Comparison of ENCODE assay signal across 8 mouse cellular contexts in the genomic region with DNA sequence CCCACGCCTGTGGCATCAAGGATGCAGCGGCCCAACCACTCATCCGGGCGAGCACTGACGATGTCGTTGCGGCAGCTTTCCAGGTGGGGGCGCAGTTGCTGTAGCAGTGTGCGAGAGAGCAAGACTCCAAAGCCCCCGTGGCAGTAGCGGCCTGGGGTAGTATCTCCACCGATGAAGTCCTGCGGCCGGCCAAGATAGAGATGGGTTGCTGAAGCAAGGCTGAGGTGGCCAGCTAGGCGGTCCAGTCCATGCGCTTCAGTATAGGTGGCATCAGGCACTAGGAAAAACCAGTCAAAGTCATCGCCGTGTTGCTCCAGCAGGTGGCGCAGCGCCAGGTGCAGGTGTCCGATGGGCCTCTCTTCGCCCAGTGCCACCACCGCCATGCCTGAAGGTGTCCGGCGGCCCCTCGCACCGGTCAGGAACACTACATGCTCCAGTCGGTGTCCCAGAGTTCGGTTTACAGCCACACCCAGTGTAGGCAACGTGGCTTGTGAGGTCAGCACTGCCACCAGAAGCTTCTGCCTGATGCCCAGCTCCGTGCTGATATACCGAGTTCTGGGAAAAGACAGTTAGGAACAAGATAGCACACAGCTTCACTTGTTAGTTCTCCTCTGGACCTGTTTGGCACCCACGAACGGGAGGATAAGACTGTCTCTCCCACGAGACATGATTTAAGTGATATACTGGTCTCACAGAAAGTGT. TPM values are rescaled to one million over a fixed set of nuclear protein-coding genes. Genes with fewer than 3 reads are reported as not detected.
A peak's percentile ranks its signal among the peaks of the same experiment; 100 is the strongest.
DNase-seq lines count a peak whose midpoint lies in the region; ATAC-seq and TF ChIP-seq lines count a peak whose summit lies in the region.

No protein-coding gene starts in this region.

- 11% methylated on average over 35 of the region's 35 CpGs for WGBS in forebrain, embryonic 14.5 days
- 14% methylated on average over 35 of the region's 35 CpGs for WGBS in hindbrain, embryonic 10.5 days

- DNase-seq in G1E (ENCODE audit: low spot score) = peak; percentile 74
- peak; percentile 76 for DNase-seq in forebrain, embryonic 14.5 days (ENCODE audit: low spot score)
- DNase-seq in hindbrain, embryonic 10.5 days (ENCODE audit: low spot score) = peak; percentile 85
- peak; percentile 86 to 90 for DNase-seq in layer of hippocampus, postnatal 10 days (ENCODE audit: low spot score in 2 of 2)
- DNase-seq in lung, postnatal 14 days = peak; percentile 87
- DNase-seq in retina, adult 2 months (ENCODE audit: low read depth, low spot score) = peak; percentile 63
- DNase-seq in thymus, postnatal 25 days = peak; percentile 81

- H3K9me3 ChIP-seq in G1E (replicated peaks) = no peaks in the 10 kb centered on the region
- no peaks in the 10 kb centered on the region for H3K9me3 ChIP-seq in forebrain, embryonic 14.5 days (replicated peaks; ENCODE audit: control insufficient read depth, low read length)
- H3K9me3 ChIP-seq in hindbrain, embryonic 10.5 days = no peaks in the 10 kb centered on the region

- no peak overlapping the region for H3K27ac ChIP-seq in forebrain, embryonic 14.5 days (ENCODE audit: low read depth, low read length)
- no peak overlapping the region; the same call in 1 of the 2 replicates for H3K27ac ChIP-seq in hindbrain, embryonic 10.5 days

- peaks cover under 1% of the 10 kb centered on the region; the same call in 1 of the 2 replicates for H3K27me3 ChIP-seq in G1E (ENCODE audit: insufficient read depth, low read length)
- no peaks in the 10 kb centered on the region; the same call in 1 of the 2 replicates for H3K27me3 ChIP-seq in forebrain, embryonic 14.5 days (replicated peaks; ENCODE audit: control insufficient read depth, insufficient read depth, low read length)
- H3K27me3 ChIP-seq in hindbrain, embryonic 10.5 days (ENCODE audit: insufficient read depth, poor library complexity, severe bottlenecking) = peaks cover 56% of the 10 kb centered on the region

- H3K4me2 ChIP-seq in forebrain, embryonic 14.5 days (ENCODE audit: low read length) = peak overlapping the region; percentile 89

- ATAC-seq in G1E (ENCODE audit: extremely low read depth, insufficient number of reproducible peaks, low FRiP score, poor library complexity, severe bottlenecking) = peak; percentile 22; the same call in 1 of the 2 replicates
- ATAC-seq in cerebellum, adult (ENCODE audit: insufficient number of reproducible peaks, low FRiP score, low TSS enrichment) = peak; percentile 42
- ATAC-seq in forebrain, embryonic 14.5 days = peak; percentile 2; the same call in 1 of the 2 replicates

- H3K4me3 ChIP-seq in G1E (ENCODE audit: low read depth, low read length) = peak overlapping the region; percentile 80
- H3K4me3 ChIP-seq in forebrain, embryonic 14.5 days (ENCODE audit: low read depth, low read length) = peak overlapping the region; percentile 85
- H3K4me3 ChIP-seq in hindbrain, embryonic 10.5 days = peak overlapping the region; percentile 88

- H3K36me3 ChIP-seq in G1E (replicated peaks) = peaks cover 54% of the 10 kb centered on the region
- H3K36me3 ChIP-seq in forebrain, embryonic 14.5 days (ENCODE audit: control insufficient read depth, insufficient read depth, low read length) = peaks cover 49% of the 10 kb centered on the region
- peaks cover 47% of the 10 kb centered on the region for H3K36me3 ChIP-seq in hindbrain, embryonic 10.5 days

- peak; percentile 80 for TF ChIP-seq CTCF in G1E (IDR thresholded peaks at IDR 0.05; ENCODE audit: low read depth, low read length)

- peaks cover 57% of the 10 kb centered on the region for H3K4me1 ChIP-seq in G1E (ENCODE audit: insufficient read depth, low read depth, low read length)
- H3K4me1 ChIP-seq in forebrain, embryonic 14.5 days (ENCODE audit: control insufficient read depth, insufficient read depth, low read length) = peaks cover 30% of the 10 kb centered on the region
- peaks cover 54% of the 10 kb centered on the region for H3K4me1 ChIP-seq in hindbrain, embryonic 10.5 days (replicated peaks)

- peak overlapping the region; percentile 30; the same call in 1 of the 2 replicates for H3K9ac ChIP-seq in forebrain, embryonic 14.5 days (ENCODE audit: low read length)

RNA-seq across cellular contexts. Expression of gene Chpf, which starts 1.7 kb away (rescaled TPM):
- total RNA-seq in G1E (2014; fragmentation: Nextera tagmentation) (19.9 and 23.6 TPM in 2 replicates), G1E (2017) (12.0 and 16.6 TPM in 2 replicates)
- 119 and 121 TPM in 2 replicates for polyA plus RNA-seq in G1E (2012)
- polyA plus RNA-seq in forebrain, embryonic 14.5 days (2014; fragmentation: Nextera tagmentation; extraction: Ambion mirVana) = 21.6 and 24.2 TPM in 2 replicates
- polyA plus RNA-seq in hindbrain, embryonic 10.5 days (2016; fragmentation: Nextera tagmentation; extraction: Ambion mirVana) = 25.1 and 29.8 TPM in 2 replicates
- total RNA-seq in layer of hippocampus, postnatal 10 days (2021) = 10 to 100 TPM; 78.4 to 79.4 TPM

RNA-seq across cellular contexts. Expression of gene Tmem198, which starts 1.9 kb away (rescaled TPM):
- 0.30 TPM in 1 of 2 replicates, not detected in the other for total RNA-seq in G1E (2014; fragmentation: Nextera tagmentation)
- 0.76 and 1.1 TPM in 2 replicates for total RNA-seq in G1E (2017)
- 4.0 and 4.8 TPM in 2 replicates for polyA plus RNA-seq in G1E (2012)
- polyA plus RNA-seq in forebrain, embryonic 14.5 days (2014; fragmentation: Nextera tagmentation; extraction: Ambion mirVana) = 41.3 and 50.4 TPM in 2 replicates
- polyA plus RNA-seq in hindbrain, embryonic 10.5 days (2016; fragmentation: Nextera tagmentation; extraction: Ambion mirVana) = 8.6 and 20.4 TPM in 2 replicates
- total RNA-seq in layer of hippocampus, postnatal 10 days (2021) = 10 to 100 TPM; 48.3 to 53.8 TPM

RNA-seq across cellular contexts. Expression of gene Asic4, which starts 27.2 kb away (rescaled TPM):
- total RNA-seq in G1E (2014; fragmentation: Nextera tagmentation) = 1.1 and 2.9 TPM in 2 replicates
- 1.7 and 2.6 TPM in 2 replicates for total RNA-seq in G1E (2017)
- 8.7 and 8.8 TPM in 2 replicates for polyA plus RNA-seq in G1E (2012)
- 0.76 and 0.84 TPM in 2 replicates for polyA plus RNA-seq in forebrain, embryonic 14.5 days (2014; fragmentation: Nextera tagmentation; extraction: Ambion mirVana)
- 3.8 and 9.3 TPM in 2 replicates for polyA plus RNA-seq in hindbrain, embryonic 10.5 days (2016; fragmentation: Nextera tagmentation; extraction: Ambion mirVana)
- 10 to 100 TPM; 16.2 to 17.4 TPM for total RNA-seq in layer of hippocampus, postnatal 10 days (2021)

RNA-seq across cellular contexts. Expression of gene Obsl1, which starts 28.8 kb away (rescaled TPM):
- not detected in 2 replicates for total RNA-seq in G1E (2014; fragmentation: Nextera tagmentation)
- total RNA-seq in G1E (2017) = 0.05 and 0.17 TPM in 2 replicates
- not detected in 2 replicates for polyA plus RNA-seq in G1E (2012)
- 17.0 and 17.7 TPM in 2 replicates for polyA plus RNA-seq in forebrain, embryonic 14.5 days (2014; fragmentation: Nextera tagmentation; extraction: Ambion mirVana)
- 37.9 and 44.2 TPM in 2 replicates for polyA plus RNA-seq in hindbrain, embryonic 10.5 days (2016; fragmentation: Nextera tagmentation; extraction: Ambion mirVana)
- 10 to 100 TPM; 30.7 to 38.2 TPM for total RNA-seq in layer of hippocampus, postnatal 10 days (2021)

RNA-seq across cellular contexts. Expression of gene Inha, which starts 29.5 kb away (rescaled TPM):
- total RNA-seq in G1E (2014; fragmentation: Nextera tagmentation) = not detected in 2 replicates
- not detected in 2 replicates for total RNA-seq in G1E (2017)
- polyA plus RNA-seq in G1E (2012) = not detected in 2 replicates
- 4.9 and 6.3 TPM in 2 replicates for polyA plus RNA-seq in forebrain, embryonic 14.5 days (2014; fragmentation: Nextera tagmentation; extraction: Ambion mirVana)
- 2.7 TPM in 2 replicates for polyA plus RNA-seq in hindbrain, embryonic 10.5 days (2016; fragmentation: Nextera tagmentation; extraction: Ambion mirVana)
- 10 to 100 TPM; 25.5 to 28.4 TPM for total RNA-seq in layer of hippocampus, postnatal 10 days (2021)
